Mouse (Mus musculus) G1E (cell line): ENCODE measurements around the gene Trpm4. TPM values are rescaled to one million over a fixed set of nuclear protein-coding genes. Genes with fewer than 3 reads are reported as not detected.
"Not testable (repeated sequence)": the region's sequence is repeated elsewhere in the genome, so short reads cannot be mapped to it uniquely, and the experiment has no call there.

Experiments used
- ATAC-seq: 2 replicates; pipeline ENCODE4 v1.8.0; 2016; ENCODE audit warnings: mild to moderate bottlenecking; ENCODE audit not compliant: insufficient number of reproducible peaks, poor library complexity, low FRiP score, severe bottlenecking; ENCODE audit errors: extremely low read depth
- DNase-seq: peaks from one replicate; pipeline ENCODE4 v3.0.0; 2012; ENCODE audit warnings: low spot score
- H3K27me3 ChIP-seq: 2 replicates; pipeline ENCODE4 v1.6.1; 2012; ENCODE audit warnings: mild to moderate bottlenecking, low read length, inconsistent platforms; ENCODE audit not compliant: insufficient read depth
- H3K36me3 ChIP-seq: replicated peaks from 2 replicates; pipeline ENCODE3; 2012; ENCODE audit warnings: mild to moderate bottlenecking, inconsistent platforms
- H3K4me1 ChIP-seq: 2 replicates; pipeline ENCODE4 v1.6.1; 2012; ENCODE audit warnings: low read depth, low read length, inconsistent platforms, mixed read lengths; ENCODE audit not compliant: insufficient read depth
- H3K4me3 ChIP-seq: 2 replicates; pipeline ENCODE4 v1.5.1; 2012; ENCODE audit warnings: low read depth, mild to moderate bottlenecking, inconsistent platforms, low read length, moderate library complexity, mixed read lengths
- H3K9me3 ChIP-seq: replicated peaks from 2 replicates; pipeline ENCODE4 v1.6.1; 2012; ENCODE audit warnings: inconsistent platforms
- CTCF ChIP-seq: IDR thresholded peaks from 2 replicates; pipeline ENCODE4 v1.5.1; 2012; ENCODE audit warnings: low read depth, low read length, inconsistent platforms, mixed read lengths
- GATA1 ChIP-seq: IDR thresholded peaks from 2 replicates; pipeline ENCODE4 v1.6.1; 2012; ENCODE audit warnings: borderline replicate concordance, low read length, inconsistent platforms, mixed read lengths
- GATA2 ChIP-seq: IDR thresholded peaks from 2 replicates; pipeline ENCODE4 v1.6.1; 2012; ENCODE audit warnings: low read depth, low read length, inconsistent platforms, borderline replicate concordance
- POLR2AphosphoS5 ChIP-seq: IDR thresholded peaks from 2 replicates; pipeline ENCODE4 v1.6.1; 2012; ENCODE audit warnings: low read depth, low read length, inconsistent platforms; ENCODE audit not compliant: insufficient replicate concordance
- TAL1 ChIP-seq: conservative IDR thresholded peaks from 2 replicates; pipeline ENCODE4 v1.6.1; 2012; ENCODE audit warnings: low read depth, low read length, inconsistent platforms, mixed read lengths
- polyA plus RNA-seq: library from polyadenylated mRNA; stranded (reverse); fragments of >175 nt; gene quantifications from 2 replicates; pipeline ENCODE4 v1.2.3, GENCODE M21; 2012
- total RNA-seq, 2 experiments: library from RNA; stranded (forward) in 1 of 2; stranded (reverse) in 1 of 2; fragments of 200-1000 nt in 1 of 2; fragments of >200 nt in 1 of 2; fragmentation: Nextera tagmentation in 1 of 2; gene quantifications; 2 replicates each; pipeline ENCODE4 v1.2.3; 2014 to 2017

The Trpm4 gene
- total and polyA plus RNA-seq, 3 experiments: 0.21 to 0.49 TPM; not detected in 1

- Histone ChIP-seq H3K4me1 (no peaks in the 10 kb centered on the region), H3K9me3 (no peaks in the 10 kb centered on the region), H3K4me3 (no peak overlapping the region), H3K36me3 (no peaks in the 10 kb centered on the region), H3K27me3 (peaks cover 45% of the 10 kb centered on the region)
- TF ChIP-seq CTCF (no peak), TAL1 (no peak), POLR2AphosphoS5 (no peak), GATA1 (no peak), GATA2 (no peak)
- DNase-seq (no peak), ATAC-seq (no peak)
These were observed 69.2 kb downstream of the Trpm4 start for GRCm38 (mm10) chr7:45264348-45264747.

- TF ChIP-seq GATA2: no peak
- TF ChIP-seq CTCF: no peak
- no peak for TF ChIP-seq POLR2AphosphoS5
- no peak for TF ChIP-seq GATA1
- no peak for TF ChIP-seq TAL1
- no peaks in the 10 kb centered on the region for H3K4me1 ChIP-seq
- H3K36me3 ChIP-seq: no peaks in the 10 kb centered on the region
- ATAC-seq (no peak), DNase-seq (no peak)
- H3K4me3 ChIP-seq: no peak overlapping the region
- no peaks in the 10 kb centered on the region for H3K9me3 ChIP-seq
- peaks cover 44% of the 10 kb centered on the region for H3K27me3 ChIP-seq
These were observed 70.5 kb downstream of the Trpm4 start for GRCm38 (mm10) chr7:45263006-45263607.

GRCm38 (mm10) chr7:45262266-45262665, 71.3 kb downstream of the Trpm4 start:
- Histone ChIP-seq H3K9me3 (no peaks in the 10 kb centered on the region), H3K36me3 (no peaks in the 10 kb centered on the region), H3K4me1 (no peaks in the 10 kb centered on the region), H3K4me3 (no peak overlapping the region), H3K27me3 (peaks cover 44% of the 10 kb centered on the region)
- no peak for ATAC-seq
- no peak for DNase-seq
- no peak for TF ChIP-seq POLR2AphosphoS5
- TF ChIP-seq CTCF: no peak
- TF ChIP-seq GATA1: no peak
- no peak for TF ChIP-seq GATA2

GRCm38 (mm10) chr7:45259281-45259680, 74.3 kb downstream of the Trpm4 start:
- no peak for TF ChIP-seq CTCF
- TF ChIP-seq TAL1: no peak
- no peak for TF ChIP-seq POLR2AphosphoS5
- TF ChIP-seq GATA1: no peak
- TF ChIP-seq GATA2: no peak
- no peak for ATAC-seq

GRCm38 (mm10) chr7:45257063-45257840, 76.3 kb downstream of the Trpm4 start:
- H3K4me1 ChIP-seq: no peaks in the 10 kb centered on the region
- no peaks in the 10 kb centered on the region for H3K9me3 ChIP-seq
- H3K4me3 ChIP-seq: no peak overlapping the region
- TF ChIP-seq TAL1 (no peak), POLR2AphosphoS5 (no peak), GATA2 (no peak), CTCF (no peak), GATA1 (no peak)
- no peaks in the 10 kb centered on the region for H3K36me3 ChIP-seq
- peaks cover 39% of the 10 kb centered on the region for H3K27me3 ChIP-seq
- DNase-seq: no peak
- no peak for ATAC-seq

More at GRCm38 (mm10) chr7:45259281-45259680, 74.3 kb downstream of the Trpm4 start:
- Histone ChIP-seq H3K4me1 (no peaks in the 10 kb centered on the region), H3K27me3 (peaks cover 47% of the 10 kb centered on the region), H3K36me3 (no peaks in the 10 kb centered on the region), H3K9me3 (no peaks in the 10 kb centered on the region), H3K4me3 (no peak overlapping the region)
- DNase-seq: no peak

- not testable (repeated sequence) for ATAC-seq, H3K9me3 ChIP-seq, DNase-seq, H3K4me1 ChIP-seq, H3K4me3 ChIP-seq, H3K36me3 ChIP-seq
- peaks cover 33% of the 10 kb centered on the region for H3K27me3 ChIP-seq
These were observed 77.8 kb downstream of the Trpm4 start for GRCm38 (mm10) chr7:45255822-45256221.

GRCm38 (mm10) chr7:45253806-45254205, 79.8 kb downstream of the Trpm4 start:
- Histone ChIP-seq H3K4me3 (no peak overlapping the region), H3K36me3 (no peaks in the 10 kb centered on the region), H3K4me1 (no peaks in the 10 kb centered on the region), H3K9me3 (no peaks in the 10 kb centered on the region), H3K27me3 (peaks cover 21% of the 10 kb centered on the region)
- no peak for ATAC-seq
- TF ChIP-seq POLR2AphosphoS5: no peak
- no peak for TF ChIP-seq CTCF
- TF ChIP-seq GATA1: no peak
- no peak for TF ChIP-seq GATA2
- TF ChIP-seq TAL1: no peak
- DNase-seq: no peak

Other genes starting within 250 kb of the Trpm4 start
Only the 20 nearest of the 36 such genes appear.
- not detected in 2 replicates for gene Pth2, start 152.8 kb downstream of the Trpm4 start, total RNA-seq (2014; fragmentation: Nextera tagmentation)
- gene Pth2, start 152.8 kb downstream of the Trpm4 start, total RNA-seq (2017): not detected in 2 replicates
- not detected in 2 replicates for gene Pth2, start 152.8 kb downstream of the Trpm4 start, polyA plus RNA-seq
- not detected in 2 replicates for gene Ccdc155, start 128.9 kb downstream of the Trpm4 start, total RNA-seq (2014; fragmentation: Nextera tagmentation)
- gene Ccdc155, start 128.9 kb downstream of the Trpm4 start, total RNA-seq (2017): not detected in 2 replicates
- not detected in 2 replicates for gene Ccdc155, start 128.9 kb downstream of the Trpm4 start, polyA plus RNA-seq
- gene Dkkl1, start 121.6 kb downstream of the Trpm4 start, total RNA-seq (2014; fragmentation: Nextera tagmentation): not detected in 2 replicates
- gene Dkkl1, start 121.6 kb downstream of the Trpm4 start, total RNA-seq (2017): 0.11 TPM in 1 of 2 replicates, not detected in the other
- not detected in 2 replicates for gene Dkkl1, start 121.6 kb downstream of the Trpm4 start, polyA plus RNA-seq
- not detected in 2 replicates for gene Tead2, start 118.0 kb downstream of the Trpm4 start, total RNA-seq (2014; fragmentation: Nextera tagmentation)
- 0.38 TPM in 1 of 2 replicates, not detected in the other for gene Tead2, start 118.0 kb downstream of the Trpm4 start, total RNA-seq (2017)
- not detected in 2 replicates for gene Tead2, start 118.0 kb downstream of the Trpm4 start, polyA plus RNA-seq
- gene Cd37, start 94.7 kb downstream of the Trpm4 start, total RNA-seq (2014; fragmentation: Nextera tagmentation): 167 and 172 TPM in 2 replicates
- 47.3 and 48.7 TPM in 2 replicates for gene Cd37, start 94.7 kb downstream of the Trpm4 start, total RNA-seq (2017)
- gene Cd37, start 94.7 kb downstream of the Trpm4 start, polyA plus RNA-seq: 51.2 and 75.3 TPM in 2 replicates
- gene Slc6a16, start 92.7 kb downstream of the Trpm4 start, total RNA-seq (2014; fragmentation: Nextera tagmentation): not detected in 2 replicates
- 0.12 and 0.27 TPM in 2 replicates for gene Slc6a16, start 92.7 kb downstream of the Trpm4 start, total RNA-seq (2017)
- not detected in 2 replicates for gene Slc6a16, start 92.7 kb downstream of the Trpm4 start, polyA plus RNA-seq
- not detected in 2 replicates for gene Slc6a21, start 56.3 kb downstream of the Trpm4 start, total RNA-seq (2014; fragmentation: Nextera tagmentation)
- 0.23 and 0.38 TPM in 2 replicates for gene Slc6a21, start 56.3 kb downstream of the Trpm4 start, total RNA-seq (2017)
- gene Slc6a21, start 56.3 kb downstream of the Trpm4 start, polyA plus RNA-seq: not detected in 2 replicates
- gene Hrc, start 1.5 kb upstream of the Trpm4 start, total RNA-seq (2014; fragmentation: Nextera tagmentation): not detected in 2 replicates
- 0.06 and 0.16 TPM in 2 replicates for gene Hrc, start 1.5 kb upstream of the Trpm4 start, total RNA-seq (2017)
- not detected in 2 replicates for gene Hrc, start 1.5 kb upstream of the Trpm4 start, polyA plus RNA-seq
- 1.4 and 1.5 TPM in 2 replicates for gene Ppfia3, start 33.2 kb upstream of the Trpm4 start, total RNA-seq (2014; fragmentation: Nextera tagmentation)
- gene Ppfia3, start 33.2 kb upstream of the Trpm4 start, total RNA-seq (2017): 0.41 and 0.71 TPM in 2 replicates
- gene Ppfia3, start 33.2 kb upstream of the Trpm4 start, polyA plus RNA-seq: 1.2 and 1.4 TPM in 2 replicates
- gene Lin7b, start 36.8 kb upstream of the Trpm4 start, total RNA-seq (2014; fragmentation: Nextera tagmentation): not detected in 2 replicates
- 2.0 and 3.8 TPM in 2 replicates for gene Lin7b, start 36.8 kb upstream of the Trpm4 start, total RNA-seq (2017)
- gene Lin7b, start 36.8 kb upstream of the Trpm4 start, polyA plus RNA-seq: 0.86 and 1.1 TPM in 2 replicates
- 154 and 174 TPM in 2 replicates for gene Snrnp70, start 62.0 kb upstream of the Trpm4 start, total RNA-seq (2014; fragmentation: Nextera tagmentation)
- 319 and 333 TPM in 2 replicates for gene Snrnp70, start 62.0 kb upstream of the Trpm4 start, total RNA-seq (2017)
- gene Snrnp70, start 62.0 kb upstream of the Trpm4 start, polyA plus RNA-seq: 754 and 1,054 TPM in 2 replicates
- gene Kcna7, start 71.9 kb upstream of the Trpm4 start, total RNA-seq (2014; fragmentation: Nextera tagmentation): not detected in 2 replicates
- gene Kcna7, start 71.9 kb upstream of the Trpm4 start, total RNA-seq (2017): 0.05 TPM in 1 of 2 replicates, not detected in the other
- gene Kcna7, start 71.9 kb upstream of the Trpm4 start, polyA plus RNA-seq: not detected in 2 replicates
- not detected in 2 replicates for gene Ntf5, start 79.9 kb upstream of the Trpm4 start, total RNA-seq (2014; fragmentation: Nextera tagmentation)
- gene Ntf5, start 79.9 kb upstream of the Trpm4 start, total RNA-seq (2017): 0.23 and 0.60 TPM in 2 replicates
- gene Ntf5, start 79.9 kb upstream of the Trpm4 start, polyA plus RNA-seq: 0.16 and 0.33 TPM in 2 replicates
- not detected in 2 replicates for gene Lhb, start 87.0 kb upstream of the Trpm4 start, total RNA-seq (2014; fragmentation: Nextera tagmentation)
- gene Lhb, start 87.0 kb upstream of the Trpm4 start, total RNA-seq (2017): not detected in 2 replicates
- gene Lhb, start 87.0 kb upstream of the Trpm4 start, polyA plus RNA-seq: not detected in 2 replicates
- 39.4 and 44.8 TPM in 2 replicates for gene Gys1, start 101.1 kb upstream of the Trpm4 start, total RNA-seq (2014; fragmentation: Nextera tagmentation)
- 18.8 and 22.1 TPM in 2 replicates for gene Gys1, start 101.1 kb upstream of the Trpm4 start, total RNA-seq (2017)
- gene Gys1, start 101.1 kb upstream of the Trpm4 start, polyA plus RNA-seq: 34.3 and 36.7 TPM in 2 replicates
- gene Ruvbl2, start 104.3 kb upstream of the Trpm4 start, total RNA-seq (2014; fragmentation: Nextera tagmentation): 255 and 345 TPM in 2 replicates
- 139 and 167 TPM in 2 replicates for gene Ruvbl2, start 104.3 kb upstream of the Trpm4 start, total RNA-seq (2017)
- 639 and 877 TPM in 2 replicates for gene Ruvbl2, start 104.3 kb upstream of the Trpm4 start, polyA plus RNA-seq
- gene Ftl1, start 126.1 kb upstream of the Trpm4 start, total RNA-seq (2014; fragmentation: Nextera tagmentation): 2,893 and 3,214 TPM in 2 replicates
- gene Ftl1, start 126.1 kb upstream of the Trpm4 start, total RNA-seq (2017): 4,307 and 4,361 TPM in 2 replicates
- gene Ftl1, start 126.1 kb upstream of the Trpm4 start, polyA plus RNA-seq: 6,399 and 6,975 TPM in 2 replicates
- 68.8 and 93.1 TPM in 2 replicates for gene Bax, start 133.1 kb upstream of the Trpm4 start, total RNA-seq (2014; fragmentation: Nextera tagmentation)
- gene Bax, start 133.1 kb upstream of the Trpm4 start, total RNA-seq (2017): 87.2 and 97.2 TPM in 2 replicates
- 287 and 342 TPM in 2 replicates for gene Bax, start 133.1 kb upstream of the Trpm4 start, polyA plus RNA-seq
- 0.98 and 1.1 TPM in 2 replicates for gene Tulp2, start 148.1 kb upstream of the Trpm4 start, total RNA-seq (2014; fragmentation: Nextera tagmentation)
- gene Tulp2, start 148.1 kb upstream of the Trpm4 start, total RNA-seq (2017): 0.23 and 0.49 TPM in 2 replicates
- gene Tulp2, start 148.1 kb upstream of the Trpm4 start, polyA plus RNA-seq: 1.0 and 1.7 TPM in 2 replicates
- not detected in 2 replicates for gene Gm45808, start 153.0 kb upstream of the Trpm4 start, total RNA-seq (2014; fragmentation: Nextera tagmentation)
- gene Gm45808, start 153.0 kb upstream of the Trpm4 start, total RNA-seq (2017): not detected in 2 replicates
- not detected in 2 replicates for gene Gm45808, start 153.0 kb upstream of the Trpm4 start, polyA plus RNA-seq